Mouse (Mus musculus): ENCODE measurements around the gene Rnf168. TPM values are rescaled to one million over a fixed set of nuclear protein-coding genes. Genes with fewer than 3 reads are reported as not detected.

Rnf168 gene
- polyA plus RNA-seq, 1 experiment from 2014 or later, result 20.0 TPM

- 96% methylated on average over 7 of the region's 7 CpGs for WGBS
- no peaks in the 10 kb centered on the region for H3K27me3 ChIP-seq (ENCODE audit: insufficient read depth, low read length)
- no peak overlapping the region for H3K27ac ChIP-seq
- peaks cover 8% of the 10 kb centered on the region; the same call in 1 of the 2 replicates for H3K36me3 ChIP-seq (ENCODE audit: insufficient read depth, low read length)
- H3K9ac ChIP-seq (ENCODE audit: low read depth, low read length), result no peak overlapping the region
- H3K4me3 ChIP-seq (replicated peaks; ENCODE audit: low read depth, low read length), result no peak overlapping the region
- ATAC-seq (replicated peaks; ENCODE audit: low FRiP score, low read depth) (no peak), DNase-seq (ENCODE audit: low spot score) (no peak)
- no peaks in the 10 kb centered on the region for H3K9me3 ChIP-seq (replicated peaks; ENCODE audit: low read length)
- no peaks in the 10 kb centered on the region for H3K4me1 ChIP-seq (replicated peaks; ENCODE audit: insufficient read depth, low read length)
- no peak for TF ChIP-seq CTCF (IDR thresholded peaks at IDR 0.05; ENCODE audit: low read depth)
- no peak overlapping the region for H3K4me2 ChIP-seq (ENCODE audit: low read length)
Observed at GRCm38 (mm10) chr16:32303886-32304285, 26.6 kb downstream of the Rnf168 start.

- TF ChIP-seq CTCF (IDR thresholded peaks at IDR 0.05; ENCODE audit: low read depth), result no peak
- no peaks in the 10 kb centered on the region for H3K9me3 ChIP-seq (replicated peaks; ENCODE audit: low read length)
- 71% methylated on average over 4 of the region's 4 CpGs for WGBS
- no peak overlapping the region for H3K4me3 ChIP-seq (replicated peaks; ENCODE audit: low read depth, low read length)
- ATAC-seq (replicated peaks; ENCODE audit: low FRiP score, low read depth) (no peak), DNase-seq (ENCODE audit: low spot score) (no peak)
- no peak overlapping the region for H3K9ac ChIP-seq (ENCODE audit: low read depth, low read length)
- no peaks in the 10 kb centered on the region for H3K27me3 ChIP-seq (ENCODE audit: insufficient read depth, low read length)
- H3K27ac ChIP-seq, result no peak overlapping the region
- no peaks in the 10 kb centered on the region for H3K36me3 ChIP-seq (ENCODE audit: insufficient read depth, low read length)
- no peaks in the 10 kb centered on the region for H3K4me1 ChIP-seq (replicated peaks; ENCODE audit: insufficient read depth, low read length)
- no peak overlapping the region for H3K4me2 ChIP-seq (ENCODE audit: low read length)
Observed at GRCm38 (mm10) chr16:32311970-32312369, 34.7 kb downstream of the Rnf168 start.

- H3K9ac ChIP-seq (ENCODE audit: low read depth, low read length), result no peak overlapping the region
- H3K27me3 ChIP-seq (ENCODE audit: insufficient read depth, low read length), result no peaks in the 10 kb centered on the region
- no peak for TF ChIP-seq CTCF (IDR thresholded peaks at IDR 0.05; ENCODE audit: low read depth)
- no peaks in the 10 kb centered on the region for H3K9me3 ChIP-seq (replicated peaks; ENCODE audit: low read length)
- no peaks in the 10 kb centered on the region for H3K4me1 ChIP-seq (replicated peaks; ENCODE audit: insufficient read depth, low read length)
- no peak overlapping the region for H3K27ac ChIP-seq
- no peak overlapping the region for H3K4me2 ChIP-seq (ENCODE audit: low read length)
- no peaks in the 10 kb centered on the region for H3K36me3 ChIP-seq (ENCODE audit: insufficient read depth, low read length)
- DNase-seq (ENCODE audit: low spot score) (no peak), ATAC-seq (replicated peaks; ENCODE audit: low FRiP score, low read depth) (peak; percentile 69; the same call in 1 of the 2 replicates)
- H3K4me3 ChIP-seq (replicated peaks; ENCODE audit: low read depth, low read length), result no peak overlapping the region
- WGBS, result 24% methylated on average over 5 of the region's 5 CpGs
Observed at GRCm38 (mm10) chr16:32312386-32312785, 35.1 kb downstream of the Rnf168 start.

- H3K36me3 ChIP-seq (ENCODE audit: insufficient read depth, low read length), result no peaks in the 10 kb centered on the region
- WGBS, result 67% methylated on average over 4 of the region's 4 CpGs
Observed at GRCm38 (mm10) chr16:32312859-32313258, 35.6 kb downstream of the Rnf168 start.

GRCm38 (mm10) chr16:32316601-32317000 is 39.3 kb downstream of the Rnf168 start:
- Histone ChIP-seq H3K9me3 (replicated peaks; ENCODE audit: low read length) (no peaks in the 10 kb centered on the region), H3K27me3 (ENCODE audit: insufficient read depth, low read length) (no peaks in the 10 kb centered on the region), H3K36me3 (ENCODE audit: insufficient read depth, low read length) (no peaks in the 10 kb centered on the region), H3K4me2 (ENCODE audit: low read length) (no peak overlapping the region), H3K9ac (ENCODE audit: low read depth, low read length) (no peak overlapping the region), H3K4me1 (replicated peaks; ENCODE audit: insufficient read depth, low read length) (no peaks in the 10 kb centered on the region), H3K4me3 (replicated peaks; ENCODE audit: low read depth, low read length) (no peak overlapping the region), H3K27ac (no peak overlapping the region)
- no peak for DNase-seq (ENCODE audit: low spot score)
- TF ChIP-seq CTCF (IDR thresholded peaks at IDR 0.05; ENCODE audit: low read depth), result no peak
- WGBS, result 48% methylated on average over 2 of the region's 2 CpGs
- ATAC-seq (replicated peaks; ENCODE audit: low FRiP score, low read depth), result no peak

More at GRCm38 (mm10) chr16:32312859-32313258, 35.6 kb downstream of the Rnf168 start:
- Histone ChIP-seq H3K4me2 (ENCODE audit: low read length) (no peak overlapping the region), H3K4me3 (replicated peaks; ENCODE audit: low read depth, low read length) (no peak overlapping the region), H3K27ac (no peak overlapping the region), H3K9ac (ENCODE audit: low read depth, low read length) (no peak overlapping the region), H3K4me1 (replicated peaks; ENCODE audit: insufficient read depth, low read length) (no peaks in the 10 kb centered on the region), H3K27me3 (ENCODE audit: insufficient read depth, low read length) (no peaks in the 10 kb centered on the region), H3K9me3 (replicated peaks; ENCODE audit: low read length) (no peaks in the 10 kb centered on the region)
- DNase-seq (ENCODE audit: low spot score) (no peak), ATAC-seq (replicated peaks; ENCODE audit: low FRiP score, low read depth) (no peak)
- no peak for TF ChIP-seq CTCF (IDR thresholded peaks at IDR 0.05; ENCODE audit: low read depth)

GRCm38 (mm10) chr16:32323953-32324352 is 46.7 kb downstream of the Rnf168 start:
- Histone ChIP-seq H3K9me3 (replicated peaks; ENCODE audit: low read length) (no peaks in the 10 kb centered on the region), H3K27me3 (ENCODE audit: insufficient read depth, low read length) (no peaks in the 10 kb centered on the region), H3K4me3 (replicated peaks; ENCODE audit: low read depth, low read length) (no peak overlapping the region), H3K36me3 (ENCODE audit: insufficient read depth, low read length) (no peaks in the 10 kb centered on the region), H3K4me1 (replicated peaks; ENCODE audit: insufficient read depth, low read length) (no peaks in the 10 kb centered on the region), H3K4me2 (ENCODE audit: low read length) (no peak overlapping the region), H3K27ac (no peak overlapping the region), H3K9ac (ENCODE audit: low read depth, low read length) (no peak overlapping the region)
- DNase-seq (ENCODE audit: low spot score) (no peak), ATAC-seq (replicated peaks; ENCODE audit: low FRiP score, low read depth) (no peak)
- TF ChIP-seq CTCF (IDR thresholded peaks at IDR 0.05; ENCODE audit: low read depth), result no peak
- 28% methylated on average over 7 of the region's 7 CpGs for WGBS

All from kidney, postnatal 0 days (tissue).